Mouse (Mus musculus): ENCODE measurements around the gene Sh2d7. TPM values are rescaled to one million over a fixed set of nuclear protein-coding genes. Genes with fewer than 3 reads are reported as not detected.

Gene Sh2d7
- polyA plus RNA-seq, 1 experiment, result 0.06 TPM

Other genes starting within 250 kb of the Sh2d7 start
- gene Dmxl2, start 37.4 kb upstream of the Sh2d7 start, polyA plus RNA-seq (2012; rRNA removed), result 87.6 and 92.6 TPM in 2 replicates
- gene Cib2, start 21.2 kb downstream of the Sh2d7 start, polyA plus RNA-seq (2012; rRNA removed), result 29.3 and 34.6 TPM in 2 replicates
- gene Idh3a, start 47.4 kb downstream of the Sh2d7 start, polyA plus RNA-seq (2012; rRNA removed), result 177 and 196 TPM in 2 replicates
- gene Acsbg1, start 122.9 kb downstream of the Sh2d7 start, polyA plus RNA-seq (2012; rRNA removed), result 202 and 203 TPM in 2 replicates
- 46.2 and 46.6 TPM in 2 replicates for gene Dnaja4, start 159.9 kb downstream of the Sh2d7 start, polyA plus RNA-seq (2012; rRNA removed)
- gene Wdr61, start 195.5 kb downstream of the Sh2d7 start, polyA plus RNA-seq (2012; rRNA removed), result 63.2 and 66.1 TPM in 2 replicates
- 10.8 and 16.7 TPM in 2 replicates for gene Crabp1, start 225.8 kb downstream of the Sh2d7 start, polyA plus RNA-seq (2012; rRNA removed)